Mouse (Mus musculus): ENCODE measurements around the gene Kcnd3.

Kcnd3 gene

DNA sequence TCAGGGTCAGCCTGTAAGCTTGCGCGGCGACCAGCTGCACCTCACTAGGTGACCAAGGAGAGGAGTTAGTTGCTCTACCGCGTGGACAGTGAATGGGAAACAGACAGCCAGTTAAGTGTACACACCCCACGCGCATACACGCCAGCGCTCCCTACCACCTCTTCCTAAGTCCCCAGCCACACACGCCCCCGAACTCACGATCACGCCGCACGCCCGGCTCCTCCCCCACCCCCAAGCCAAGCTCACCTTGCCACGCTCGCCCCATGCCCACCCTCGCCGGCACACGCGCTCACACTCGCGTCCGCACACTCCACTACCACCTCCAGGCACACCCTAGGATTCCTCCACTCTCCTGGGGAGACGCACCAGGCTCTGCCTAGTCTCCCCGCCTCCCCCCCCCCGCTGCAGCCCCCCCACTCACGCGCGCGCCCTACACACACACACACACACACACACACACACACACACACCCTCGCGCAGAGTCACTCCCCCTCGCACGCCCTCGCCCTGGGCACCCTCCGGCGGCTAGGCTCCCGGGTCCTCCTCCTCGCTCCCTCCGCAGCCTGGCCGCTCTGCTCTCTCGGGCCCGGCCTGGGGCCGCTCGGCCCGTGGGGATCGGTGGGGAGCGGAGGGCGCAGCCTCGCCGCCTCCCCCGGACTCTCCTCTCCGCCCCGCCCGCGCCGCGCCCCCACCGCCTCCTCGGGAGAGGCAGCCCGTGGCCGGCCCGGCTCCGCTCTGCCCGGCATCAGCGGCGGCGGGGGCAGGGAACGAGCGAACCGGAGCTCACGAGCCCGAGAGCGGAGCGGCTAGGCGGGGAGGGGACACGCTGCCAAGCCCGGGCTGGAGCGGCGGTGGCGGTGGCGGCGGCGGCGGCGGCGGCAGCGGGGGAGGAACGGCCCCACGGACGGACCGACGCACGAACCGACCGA lies at the start of gene Kcnd3:
Kcnd3 (plus strand) TSS at position 704 of the 929 bp plus-strand sequence.
- no peak for DNase-seq (ENCODE audit: extremely low spot score, low read depth, low spot score)

DNA sequence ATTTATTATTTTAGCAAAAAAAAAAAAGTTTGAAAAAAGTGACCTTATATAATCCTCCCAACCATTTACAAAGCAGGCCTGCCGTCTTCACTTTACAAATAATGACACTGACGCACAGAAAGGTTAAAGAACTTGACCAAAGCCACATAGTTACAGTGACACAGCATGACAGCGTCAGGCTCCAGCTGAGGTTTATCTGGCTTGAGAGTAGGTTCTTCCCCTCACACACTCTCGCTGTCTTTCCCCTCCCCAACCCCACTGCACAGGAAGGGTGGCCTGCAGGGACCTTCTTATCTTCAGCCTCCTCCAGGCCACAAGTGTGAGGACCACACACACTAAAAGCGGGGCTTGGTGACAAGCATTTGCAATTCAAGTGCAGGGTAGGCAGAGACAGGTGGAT lies 49.5 kb upstream of the Kcnd3 start:
- no peak for DNase-seq (ENCODE audit: extremely low spot score, low read depth, low spot score)

DNA sequence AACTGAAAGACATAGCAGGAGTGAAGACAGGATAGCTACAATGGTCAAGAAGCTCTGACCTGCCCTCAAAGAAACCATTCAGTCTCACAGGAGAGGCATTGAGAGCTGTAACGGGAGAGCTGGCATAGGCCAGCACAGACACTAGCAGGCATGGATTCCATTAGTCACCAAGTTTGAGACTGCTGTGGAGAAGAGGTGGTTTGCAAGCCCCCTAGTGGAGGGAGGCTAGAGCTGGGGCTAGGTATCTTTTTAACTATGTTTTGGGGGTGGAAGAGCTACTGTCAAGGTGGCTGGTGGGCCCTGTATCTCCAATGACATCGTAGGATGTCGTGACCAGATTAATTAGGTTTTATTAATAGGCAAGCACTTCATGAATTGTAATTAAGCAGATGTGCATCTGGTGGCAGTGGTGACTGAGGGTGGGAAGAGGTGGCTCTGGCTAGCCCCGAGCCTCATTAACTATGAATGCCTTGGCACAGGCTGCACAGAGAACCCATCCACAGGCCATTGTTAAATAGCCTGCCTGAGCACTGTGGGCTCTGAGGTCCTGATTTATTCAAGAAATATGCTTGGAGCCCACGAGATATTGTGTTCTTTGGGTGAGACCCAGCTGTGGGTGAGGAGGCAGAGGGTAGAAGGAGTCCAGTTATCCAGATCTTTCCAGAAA lies 48.6 kb upstream of the Kcnd3 start:
- no peak for DNase-seq (ENCODE audit: extremely low spot score, low read depth, low spot score)

DNA sequence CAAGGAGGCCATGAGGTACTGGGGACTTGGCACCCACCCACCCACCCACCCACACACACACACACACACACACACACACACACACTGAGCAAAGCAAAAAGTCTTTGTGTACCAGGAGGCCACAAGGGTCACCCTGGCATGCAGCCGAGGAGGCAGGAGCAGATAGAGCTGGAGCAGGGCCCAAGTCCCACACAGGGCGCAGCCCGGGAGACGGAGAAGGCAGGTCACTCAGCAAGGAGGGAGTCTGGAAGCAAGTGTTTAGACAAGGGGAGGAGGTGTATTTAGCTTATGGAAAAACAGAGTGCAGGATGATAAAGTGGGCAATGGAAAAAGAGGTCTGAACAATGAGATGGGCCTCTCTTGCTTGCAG lies 48.1 kb upstream of the Kcnd3 start:
- DNase-seq (ENCODE audit: extremely low spot score, low read depth, low spot score): no peak

DNA sequence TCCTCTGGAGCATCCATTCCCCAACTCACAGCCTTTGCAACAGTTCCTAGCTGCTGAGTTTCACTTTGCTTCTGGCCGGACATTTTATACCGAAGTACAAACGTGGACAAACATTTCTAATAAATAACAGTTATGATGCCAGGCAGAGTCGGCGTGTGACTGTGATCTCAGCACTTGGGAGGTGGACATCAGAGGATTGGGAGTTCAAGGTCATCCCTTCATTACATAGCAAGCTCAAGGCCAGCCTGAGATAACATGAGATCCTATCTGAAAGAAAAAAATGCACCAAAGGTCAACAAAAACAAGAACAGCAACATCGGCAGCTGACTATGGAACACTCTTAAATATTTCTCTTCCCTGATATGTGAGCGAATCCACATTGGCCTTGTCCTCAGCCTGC lies 46.6 kb upstream of the Kcnd3 start:
- DNase-seq (ENCODE audit: extremely low spot score, low read depth, low spot score): no peak

DNA sequence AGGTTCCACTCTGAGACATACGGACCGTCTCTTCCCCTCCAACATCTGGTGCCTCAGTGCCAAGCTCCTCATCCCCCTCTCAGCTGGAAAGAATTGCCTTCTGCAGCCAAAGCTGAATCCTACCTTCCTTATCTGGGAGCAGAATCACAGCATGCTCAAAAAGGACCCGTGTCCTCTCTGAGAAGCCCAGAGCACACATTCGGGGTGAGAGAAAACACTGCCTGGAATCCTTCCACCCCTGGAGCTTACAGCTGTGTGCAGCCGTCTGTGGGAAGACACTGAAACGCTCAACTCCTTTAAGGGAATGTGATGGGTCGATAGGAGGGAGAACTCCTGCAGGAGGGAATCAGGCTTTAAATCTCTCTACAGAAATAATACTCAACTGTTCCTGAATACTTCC lies 46.1 kb upstream of the Kcnd3 start:
- no peak for DNase-seq (ENCODE audit: extremely low spot score, low read depth, low spot score)

DNA sequence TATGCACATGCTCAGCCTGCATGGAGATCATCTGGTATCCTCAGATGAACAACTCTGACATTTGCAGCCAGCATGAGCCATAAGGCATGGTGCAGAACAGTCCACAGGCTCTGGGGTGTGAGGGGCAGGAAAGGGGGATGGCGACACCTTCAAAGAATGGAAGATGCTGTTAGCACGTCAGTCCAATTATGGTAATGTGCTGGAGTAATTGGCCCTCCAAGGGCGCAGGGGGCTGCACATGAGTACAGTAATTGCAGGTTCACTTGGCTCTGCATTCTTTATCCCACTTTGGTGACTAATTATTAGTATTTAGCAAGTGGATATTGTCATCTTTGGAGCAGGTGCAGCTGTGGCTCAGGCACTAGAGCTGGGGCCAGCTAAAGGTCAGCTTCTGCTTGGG lies 43.9 kb upstream of the Kcnd3 start:
- DNase-seq (ENCODE audit: extremely low spot score, low read depth, low spot score): no peak

DNA sequence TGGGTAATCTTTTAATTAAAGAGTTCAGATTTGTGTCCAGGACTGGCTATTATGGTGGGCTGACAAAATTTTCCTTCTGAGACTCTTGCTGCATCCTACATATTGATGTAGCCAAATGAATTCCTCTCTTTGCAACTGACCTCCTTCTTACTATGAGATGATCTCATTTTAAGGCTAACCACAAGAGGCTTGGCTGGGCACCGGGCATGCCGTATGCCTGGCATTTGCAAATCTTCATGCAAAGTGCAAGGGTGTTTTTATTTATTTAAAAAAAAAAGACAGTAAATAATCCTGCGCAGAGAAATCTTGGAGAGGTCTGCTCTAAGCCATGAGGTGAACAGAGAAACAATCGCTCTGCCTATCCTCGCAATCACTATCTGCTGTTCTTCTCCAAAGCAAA lies 41.3 kb upstream of the Kcnd3 start:
- no peak for DNase-seq (ENCODE audit: extremely low spot score, low read depth, low spot score)

DNA sequence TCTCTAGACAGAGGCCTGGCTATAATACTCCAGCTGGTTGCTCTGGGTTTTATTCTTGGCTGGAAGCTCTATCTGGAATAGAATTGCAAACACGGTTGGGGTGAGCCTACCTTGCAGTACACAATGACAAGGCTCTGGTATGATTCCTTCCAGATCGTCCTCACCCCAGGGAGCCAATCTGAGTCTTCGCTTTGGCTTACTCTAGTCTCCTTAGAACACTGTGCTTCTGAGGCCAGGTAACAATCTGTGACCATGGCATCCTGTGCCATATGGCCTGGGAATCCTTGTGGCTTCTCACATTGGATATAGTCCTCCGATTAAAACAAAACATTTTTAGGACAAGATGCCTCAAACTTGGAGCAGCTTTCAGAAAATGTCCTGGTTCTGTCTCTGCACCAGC lies 40.4 kb upstream of the Kcnd3 start:
- no peak for DNase-seq (ENCODE audit: extremely low spot score, low read depth, low spot score)

DNA sequence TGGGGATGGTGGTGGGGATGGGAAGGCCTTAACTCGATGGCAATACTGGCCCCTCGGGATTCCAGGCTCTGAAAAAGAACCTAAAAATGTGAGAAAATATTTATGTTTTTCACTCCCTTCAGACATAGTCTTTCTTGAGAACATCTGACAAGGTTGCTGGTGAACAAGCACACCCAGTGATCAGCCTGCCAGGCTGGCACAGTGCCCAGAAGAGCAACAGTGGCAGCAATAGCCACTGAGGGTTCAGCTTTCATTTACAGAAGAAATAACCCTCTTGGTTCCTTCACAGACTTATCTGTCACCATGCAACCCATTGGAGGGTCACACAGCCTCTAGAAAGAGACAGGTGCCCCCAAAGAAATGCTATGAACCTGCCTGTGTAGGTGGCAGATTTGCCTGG lies 39.9 kb upstream of the Kcnd3 start:
- DNase-seq (ENCODE audit: extremely low spot score, low read depth, low spot score): no peak

DNA sequence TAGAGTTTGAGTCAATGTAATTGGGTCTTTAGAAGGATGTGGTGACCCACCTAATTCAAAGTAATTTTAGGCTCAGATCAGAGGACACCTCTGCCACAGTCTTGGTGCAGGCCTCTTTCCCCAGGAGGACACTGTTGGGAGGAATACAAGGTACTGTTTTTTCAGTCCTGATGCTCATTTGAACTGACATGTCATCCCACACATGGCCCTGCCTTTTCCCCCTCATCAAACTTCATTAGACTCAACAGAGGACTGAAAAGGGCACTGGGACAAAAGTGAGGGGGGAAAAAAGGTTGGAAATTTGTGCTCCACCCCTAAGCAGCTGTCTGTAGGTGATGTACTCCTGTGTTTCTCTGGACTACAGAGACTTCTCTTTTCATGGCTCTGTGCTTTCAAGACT lies 39.4 kb upstream of the Kcnd3 start:
- no peak for DNase-seq (ENCODE audit: extremely low spot score, low read depth, low spot score)

DNA sequence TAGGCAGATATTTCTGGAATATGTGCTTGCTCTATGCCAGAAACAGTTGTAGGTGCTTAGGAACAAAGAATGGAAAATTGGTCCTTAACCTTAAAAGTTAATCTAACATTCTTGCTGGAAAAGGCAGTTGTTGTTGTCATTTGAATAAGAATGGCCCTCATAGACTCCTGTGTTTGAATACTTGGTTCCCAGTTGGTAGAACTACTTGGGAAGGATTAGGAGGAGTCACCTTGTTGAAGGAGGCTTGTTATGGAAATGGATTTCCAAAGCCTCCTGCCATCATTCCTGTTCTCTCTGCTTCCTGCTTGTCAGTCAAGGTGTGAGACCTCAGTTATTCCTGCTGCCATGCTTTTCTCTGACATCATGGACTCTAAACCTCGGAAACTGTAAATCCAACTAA lies 33.7 kb upstream of the Kcnd3 start:
- no peak for DNase-seq (ENCODE audit: extremely low spot score, low read depth, low spot score)

DNA sequence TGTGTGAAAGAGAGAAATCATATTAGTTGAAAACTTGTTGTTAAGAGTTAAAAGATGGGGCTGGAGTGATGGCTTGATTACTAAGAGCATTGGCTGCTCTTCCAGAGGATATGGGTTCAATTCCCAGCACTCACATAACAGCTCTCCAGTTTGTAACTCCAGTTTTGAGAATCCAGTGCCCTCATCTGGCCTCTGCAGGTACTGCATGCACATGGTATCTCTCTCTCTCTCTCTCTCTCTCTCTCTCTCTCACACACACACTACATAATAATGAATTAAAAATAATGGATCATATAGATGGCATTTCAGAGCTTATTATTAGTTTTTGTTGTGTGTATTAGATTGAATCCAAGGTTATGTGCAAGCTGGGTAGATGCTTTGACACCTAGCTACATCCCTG lies 29.7 kb upstream of the Kcnd3 start:
- DNase-seq (ENCODE audit: extremely low spot score, low read depth, low spot score): no peak

DNA sequence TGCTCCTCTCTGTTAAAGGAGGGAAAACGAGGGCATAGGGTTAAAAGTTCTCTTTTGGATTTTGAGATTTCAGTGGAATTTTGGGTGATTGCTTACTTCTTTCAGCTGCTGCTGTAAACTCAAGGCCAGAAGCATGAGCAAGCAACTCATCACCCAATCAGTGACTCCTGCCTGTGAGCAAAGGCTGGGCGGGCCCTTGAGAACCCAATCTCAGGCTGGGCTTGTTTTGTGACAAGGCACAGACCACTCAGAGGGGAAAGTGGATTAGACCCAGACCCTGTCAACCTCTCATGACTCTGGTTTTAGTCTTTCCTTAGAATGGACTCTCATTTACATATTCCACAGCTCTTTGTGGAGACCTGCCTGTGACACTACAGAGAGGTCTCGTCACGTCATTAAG lies 28.7 kb upstream of the Kcnd3 start:
- no peak for DNase-seq (ENCODE audit: extremely low spot score, low read depth, low spot score)

DNA sequence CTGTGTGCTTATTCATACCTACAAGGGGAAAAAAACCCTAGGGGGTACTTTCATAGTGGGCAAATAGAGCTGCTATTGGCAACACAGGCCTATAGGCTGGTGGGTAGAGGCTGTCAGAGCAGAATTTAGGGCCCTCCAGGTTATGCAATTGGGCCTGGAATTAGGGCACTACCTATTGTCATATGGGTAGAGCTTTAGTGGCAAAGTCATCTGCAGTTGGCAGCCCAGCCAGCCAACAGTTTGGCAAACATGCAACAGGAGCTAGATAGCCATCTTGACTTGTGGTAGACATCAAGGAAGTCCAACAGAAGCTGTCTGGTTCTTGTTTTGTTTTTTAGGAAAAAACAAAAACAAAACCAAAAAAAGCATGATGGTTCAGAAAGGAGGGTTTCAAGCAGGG lies 23.5 kb upstream of the Kcnd3 start:
- no peak for DNase-seq (ENCODE audit: extremely low spot score, low read depth, low spot score)

DNA sequence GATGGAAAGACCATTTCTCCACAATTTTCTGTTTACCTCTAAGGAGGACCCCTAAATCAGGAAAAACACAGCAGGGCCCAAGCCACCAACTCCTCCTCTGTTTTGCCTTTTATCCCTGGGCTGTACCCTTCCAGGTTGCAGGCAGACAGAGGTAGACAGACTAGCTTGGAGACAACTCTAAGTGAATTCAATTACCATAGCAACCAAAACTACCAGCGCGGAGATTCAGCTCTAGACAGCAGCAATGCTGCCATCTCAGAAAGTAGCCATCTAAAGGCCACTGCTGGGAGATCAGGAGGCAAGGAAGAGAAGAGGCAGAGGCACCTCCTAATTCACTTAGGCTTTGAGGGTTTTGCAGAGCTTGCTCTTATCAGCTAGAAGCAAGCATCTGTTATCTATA lies 15.7 kb upstream of the Kcnd3 start:
- DNase-seq (ENCODE audit: extremely low spot score, low read depth, low spot score): no peak

DNA sequence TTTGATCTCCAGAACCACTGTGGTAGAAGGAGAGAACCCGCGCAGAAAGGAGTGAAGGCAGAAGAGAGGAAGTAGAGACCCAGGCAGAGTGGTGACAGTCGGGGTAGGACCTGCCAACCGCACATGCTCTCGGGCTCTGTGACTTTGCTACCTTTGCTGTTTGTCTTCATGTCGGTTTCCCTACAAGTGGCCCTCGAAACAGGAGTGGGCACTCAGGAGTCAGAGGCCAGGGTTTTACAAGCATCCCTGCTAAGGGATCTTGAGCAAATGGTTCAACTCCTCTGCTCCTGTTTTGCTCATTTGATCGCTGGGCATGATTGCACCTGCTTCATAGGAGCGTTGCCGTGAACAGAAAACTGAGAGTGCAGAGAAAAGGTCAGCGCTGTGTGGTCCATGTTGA lies 15.2 kb upstream of the Kcnd3 start:
- no peak for DNase-seq (ENCODE audit: extremely low spot score, low read depth, low spot score)

DNA sequence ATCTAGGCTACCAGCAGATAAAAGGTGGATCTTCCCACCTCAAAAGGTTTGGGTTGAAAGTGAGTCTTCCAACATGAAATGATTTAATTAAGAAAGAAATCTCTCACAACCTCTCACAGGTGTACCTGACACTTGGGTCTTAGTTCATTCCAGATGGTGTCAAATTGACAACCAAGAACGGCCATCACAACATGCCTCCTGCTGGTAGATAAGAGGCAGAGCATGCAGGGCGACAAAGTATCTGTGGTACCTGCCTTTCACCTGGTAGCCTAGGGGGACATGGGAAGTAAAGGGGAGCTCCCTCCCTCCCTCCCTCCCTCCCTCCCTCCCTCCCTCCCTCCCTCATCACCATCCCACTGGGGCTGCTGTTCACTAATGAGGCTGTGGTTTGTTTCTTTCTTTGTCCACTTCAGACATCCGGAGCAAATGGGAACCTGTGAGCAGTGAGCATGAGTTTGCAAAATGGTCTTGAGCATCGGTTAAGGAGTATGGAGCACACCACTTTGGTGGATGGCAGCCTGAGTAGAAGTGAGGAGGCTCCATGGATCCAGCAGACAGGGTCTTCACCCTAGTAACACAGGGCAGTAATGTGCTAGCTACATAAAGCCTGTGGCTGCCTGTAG lies 11.1 kb upstream of the Kcnd3 start:
- no peak for DNase-seq (ENCODE audit: extremely low spot score, low read depth, low spot score)

DNA sequence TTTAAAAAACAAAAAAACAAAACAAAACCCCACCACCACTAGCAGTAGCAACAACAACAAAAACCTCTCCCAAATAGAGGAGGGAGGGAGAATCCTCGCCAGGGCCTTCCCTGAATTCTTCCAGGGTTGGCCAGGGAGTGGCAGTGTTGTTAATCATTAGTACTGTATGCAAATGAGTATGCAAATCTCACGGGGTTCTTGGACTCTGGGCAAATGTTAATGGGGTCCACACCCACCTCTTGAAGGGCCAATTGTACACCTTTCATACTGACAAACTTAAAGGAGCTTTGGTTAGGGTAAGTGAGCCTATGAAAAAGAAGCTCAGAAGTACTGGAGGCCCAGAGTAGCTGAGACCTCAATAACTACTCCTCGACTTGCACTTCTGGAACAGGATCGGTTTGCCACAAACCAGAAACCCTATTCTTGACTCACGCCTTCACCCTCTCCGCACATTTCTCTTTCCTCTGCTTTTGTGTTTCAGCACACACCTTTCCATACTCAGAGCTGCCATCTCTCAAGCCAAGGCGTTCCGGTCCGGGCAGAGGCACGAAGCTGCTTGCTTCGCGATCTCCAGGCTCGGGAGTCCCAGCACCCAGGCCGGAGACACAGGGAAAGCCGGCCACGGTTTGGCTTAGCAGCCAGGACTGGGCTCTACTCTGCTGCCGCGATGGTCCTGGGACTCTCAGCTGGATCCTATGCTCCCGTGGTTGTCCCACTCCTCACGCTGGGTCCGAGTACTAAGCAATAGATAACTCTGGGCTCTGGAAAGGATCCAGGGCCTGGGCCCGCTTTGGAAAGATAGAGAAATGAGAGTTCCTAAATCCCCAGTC lies 1.3 kb upstream of the Kcnd3 start:
- no peak for DNase-seq (ENCODE audit: extremely low spot score, low read depth, low spot score)

DNA sequence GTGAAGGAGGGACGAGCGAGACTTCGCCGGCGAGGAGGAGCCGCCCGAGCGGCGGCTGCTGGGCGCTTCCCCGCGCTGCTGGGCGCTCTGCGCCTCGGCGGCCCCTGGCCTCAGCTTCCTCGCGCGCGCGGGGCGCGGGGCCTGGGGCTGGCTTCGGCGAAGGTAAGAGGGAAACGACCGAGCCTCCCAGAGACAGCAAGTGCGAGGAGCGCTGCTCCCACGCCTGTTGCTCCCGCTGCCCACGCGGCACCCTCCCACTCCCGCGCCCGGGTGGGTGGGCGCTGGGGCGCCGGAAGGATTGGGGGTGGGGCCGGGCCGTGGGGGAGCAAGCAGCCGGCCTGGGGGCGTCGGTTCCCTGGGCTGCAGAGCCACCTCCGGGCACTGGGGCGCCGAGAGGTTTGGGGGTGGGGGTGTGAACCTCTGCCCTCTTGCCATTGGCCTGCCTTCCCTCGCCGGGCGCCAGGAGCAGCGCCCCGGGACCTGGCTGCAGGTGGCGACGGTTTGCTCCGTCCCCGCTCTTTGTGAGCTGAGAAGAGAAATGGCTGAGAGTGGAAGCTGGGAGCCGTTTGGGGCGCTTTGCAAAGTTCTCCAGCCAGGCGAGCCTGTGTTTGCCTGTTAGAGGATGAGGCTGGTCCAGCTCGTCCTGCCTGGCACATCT lies 555 bp downstream of the Kcnd3 start:
- no peak for DNase-seq (ENCODE audit: extremely low spot score, low read depth, low spot score)
